Mouse (Mus musculus) liver, embryonic 14.5 days (tissue): ENCODE data around the gene Ror1.

Source experiments
- CTCF ChIP-seq: IDR thresholded peaks from 2 replicates; pipeline ENCODE4 v1.5.1; 2016; ENCODE audit warnings: antibody characterized with exemption, low read depth, control low read depth
- EP300 ChIP-seq: IDR thresholded peaks from 2 replicates; pipeline ENCODE4 v1.6.1; 2016; ENCODE audit warnings: antibody characterized with exemption, low read depth

- no peak for TF ChIP-seq EP300
- TF ChIP-seq CTCF: no peak
Measured at GRCm38 (mm10) chr4:100175594-100175993, 80.0 kb downstream of the Ror1 start.
